Mouse (Mus musculus): Measurements from ENCODE around the gene 4932415D10Rik. TPM values are rescaled to one million over a fixed set of nuclear protein-coding genes. Genes with fewer than 3 reads are reported as not detected.

The 4932415D10Rik gene
- 0.02 TPM in 1 of 2 replicates, not detected in the other for polyA plus RNA-seq (2012)

GRCm38 (mm10) chr10:82316482-82316881 is at the start of gene 4932415D10Rik:
TSS of gene 4932415D10Rik (minus strand) at chr10:82316582.

GRCm38 (mm10) chr10:82354083-82355010 is 38.0 kb upstream of the 4932415D10Rik start, which contains the start of gene Gm4924:
TSS of gene Gm4924 (plus strand) at chr10:82354255.

GRCm38 (mm10) chr10:82240742-82241400 is 75.5 kb downstream of the 4932415D10Rik start, which contains the start of gene Zfp938:
TSS of gene Zfp938 (minus strand) at chr10:82241280.

Other genes with a start within 250 kb of the 4932415D10Rik start
- gene BC024063, start 233.2 kb downstream of the 4932415D10Rik start, polyA plus RNA-seq (2012): 0.03 TPM in 1 of 2 replicates, not detected in the other
- gene AU041133, start 188.6 kb downstream of the 4932415D10Rik start, polyA plus RNA-seq (2012): 0.17 TPM in 1 of 2 replicates, not detected in the other
- 0.09 and 0.22 TPM in 2 replicates for gene Zfp938, start 75.3 kb downstream of the 4932415D10Rik start, polyA plus RNA-seq (2012)
- 0.12 and 0.57 TPM in 2 replicates for gene Gm4924, start 37.7 kb upstream of the 4932415D10Rik start, polyA plus RNA-seq (2012)
- gene Gm1553, start 176.0 kb upstream of the 4932415D10Rik start, polyA plus RNA-seq (2012): not detected in 2 replicates

All from megakaryocyte-erythroid progenitor cell, adult 5 weeks (primary cell).